Mouse (Mus musculus) stomach, embryonic 14.5 days (tissue): ENCODE measurements around the gene Tmc3. TPM values are rescaled to one million over a fixed set of nuclear protein-coding genes. Genes with fewer than 3 reads are reported as not detected.

Experiments
- ATAC-seq: fragments of 200-750 bp; cut with Nextera tagmentation; 2 replicates; pipeline ENCODE4 v1.8.0; 2017; ENCODE audit warnings: low read depth, moderate TSS enrichment; ENCODE audit not compliant: insufficient number of reproducible peaks, insufficient read depth, low FRiP score
- H3K27ac ChIP-seq: fragments of 300-500 bp; sonication (generic); 2 replicates; pipeline ENCODE4 v1.5.1; 2014; ENCODE audit warnings: mild to moderate bottlenecking, low read length, moderate library complexity, mixed read lengths
- H3K27me3 ChIP-seq: fragments of 300-500 bp; sonication (generic); 2 replicates; pipeline ENCODE4 v1.6.1; 2014; ENCODE audit warnings: low read length, control low read depth, mixed read lengths; ENCODE audit not compliant: control insufficient read depth, insufficient read depth
- H3K36me3 ChIP-seq: fragments of 300-500 bp; sonication (generic); 2 replicates; pipeline ENCODE4 v1.6.1; 2014; ENCODE audit warnings: mild to moderate bottlenecking, control low read depth, low read length, moderate library complexity, mixed read lengths; ENCODE audit not compliant: control insufficient read depth, insufficient read depth
- H3K4me1 ChIP-seq: fragments of 300-500 bp; sonication (generic); 2 replicates; pipeline ENCODE4 v1.6.1; 2014; ENCODE audit warnings: low read length, control low read depth, mixed read lengths; ENCODE audit not compliant: control insufficient read depth, insufficient read depth
- H3K4me2 ChIP-seq: fragments of 300-500 bp; sonication (generic); replicated peaks from 2 replicates; pipeline ENCODE4 v1.6.1; 2014; ENCODE audit warnings: low read depth, low read length, control low read depth
- H3K4me3 ChIP-seq: fragments of 300-500 bp; sonication (generic); 2 replicates; pipeline ENCODE4 v1.5.1; 2014; ENCODE audit warnings: low read depth, low read length, control low read depth
- H3K9ac ChIP-seq: fragments of 300-500 bp; sonication (generic); replicated peaks from 2 replicates; pipeline ENCODE4 v1.6.1; 2014; ENCODE audit warnings: low read depth, mild to moderate bottlenecking, control low read depth, low read length, moderate library complexity, mixed read lengths
- H3K9me3 ChIP-seq: fragments of 300-500 bp; sonication (generic); 2 replicates; pipeline ENCODE4 v1.6.1; 2016; ENCODE audit warnings: low read depth, low read length, control low read depth; ENCODE audit not compliant: control insufficient read depth
- WGBS: fragments of 180-500 bp; shearing (Covaris S2); extraction: QIAGEN DNeasy Blood & Tissue Kit; methylation state at CpG from one replicate; pipeline ENCODE4 v1.1.7; 2014; 5-methylcytosine and 5-hydroxymethylcytosine counted together
- polyA plus RNA-seq: library from polyadenylated mRNA; unstranded; fragments of >200 nt; fragmentation: Nextera tagmentation; extraction: Ambion mirVana; gene quantifications from 2 replicates; pipeline ENCODE4 v1.2.1, GENCODE M21; 2014

Tmc3 gene
- polyA plus RNA-seq, 1 experiment from 2014 or later, result 0.56 TPM

GRCm38 (mm10) chr7:83606796-83607195 is 22.1 kb downstream of the Tmc3 start:
- WGBS, result 98% methylated on average over 2 of the region's 2 CpGs
- Histone ChIP-seq H3K36me3 (no peaks in the 10 kb centered on the region), H3K4me3 (no peak overlapping the region)

GRCm38 (mm10) chr7:83609891-83610290 is 25.2 kb downstream of the Tmc3 start:
- Histone ChIP-seq H3K4me2 (no peak overlapping the region), H3K9me3 (no peaks in the 10 kb centered on the region), H3K4me1 (no peaks in the 10 kb centered on the region), H3K27ac (no peak overlapping the region), H3K27me3 (no peaks in the 10 kb centered on the region), H3K36me3 (no peaks in the 10 kb centered on the region), H3K4me3 (no peak overlapping the region), H3K9ac (no peak overlapping the region)
- no peak for ATAC-seq
- WGBS, result 95% methylated on average over 4 of the region's 4 CpGs

More at GRCm38 (mm10) chr7:83606796-83607195, 22.1 kb downstream of the Tmc3 start:
- Histone ChIP-seq H3K9me3 (no peaks in the 10 kb centered on the region), H3K4me2 (no peak overlapping the region), H3K27ac (no peak overlapping the region), H3K9ac (no peak overlapping the region), H3K4me1 (no peaks in the 10 kb centered on the region), H3K27me3 (no peaks in the 10 kb centered on the region)
- no peak for ATAC-seq

GRCm38 (mm10) chr7:83611886-83612285 is 27.2 kb downstream of the Tmc3 start:
- H3K9me3 ChIP-seq, result no peaks in the 10 kb centered on the region
- 67% methylated on average over 1 of the region's 1 CpGs for WGBS
- no peaks in the 10 kb centered on the region for H3K36me3 ChIP-seq
- ATAC-seq, result no peak
- no peak overlapping the region for H3K27ac ChIP-seq
- H3K9ac ChIP-seq, result no peak overlapping the region
- no peak overlapping the region for H3K4me2 ChIP-seq
- H3K4me1 ChIP-seq, result no peaks in the 10 kb centered on the region
- no peak overlapping the region for H3K4me3 ChIP-seq
- H3K27me3 ChIP-seq, result no peaks in the 10 kb centered on the region

- Histone ChIP-seq H3K4me2 (no peak overlapping the region), H3K4me1 (no peaks in the 10 kb centered on the region), H3K4me3 (no peak overlapping the region), H3K9ac (no peak overlapping the region), H3K36me3 (no peaks in the 10 kb centered on the region), H3K27me3 (no peaks in the 10 kb centered on the region), H3K9me3 (no peaks in the 10 kb centered on the region), H3K27ac (no peak overlapping the region)
- ATAC-seq, result no peak
- 83% methylated on average over 3 of the region's 3 CpGs for WGBS
Measured at GRCm38 (mm10) chr7:83615272-83615671, 30.5 kb downstream of the Tmc3 start.

- Histone ChIP-seq H3K9ac (no peak overlapping the region), H3K9me3 (no peaks in the 10 kb centered on the region), H3K4me2 (no peak overlapping the region), H3K27ac (no peak overlapping the region), H3K4me1 (no peaks in the 10 kb centered on the region), H3K27me3 (no peaks in the 10 kb centered on the region), H3K36me3 (no peaks in the 10 kb centered on the region), H3K4me3 (no peak overlapping the region)
- no peak for ATAC-seq
- WGBS, result 88% methylated on average over 8 of the region's 8 CpGs
Measured at GRCm38 (mm10) chr7:83615815-83616214, 31.1 kb downstream of the Tmc3 start.

GRCm38 (mm10) chr7:83616268-83616667 is 31.5 kb downstream of the Tmc3 start:
- H3K36me3 ChIP-seq, result no peaks in the 10 kb centered on the region
- no peak for ATAC-seq
- H3K4me1 ChIP-seq, result no peaks in the 10 kb centered on the region
- H3K9ac ChIP-seq, result no peak overlapping the region
- no peaks in the 10 kb centered on the region for H3K27me3 ChIP-seq
- no peaks in the 10 kb centered on the region for H3K9me3 ChIP-seq
- no peak overlapping the region for H3K4me3 ChIP-seq
- 79% methylated on average over 3 of the region's 3 CpGs for WGBS
- H3K4me2 ChIP-seq, result no peak overlapping the region
- no peak overlapping the region for H3K27ac ChIP-seq

- H3K4me3 ChIP-seq, result no peak overlapping the region
- no peaks in the 10 kb centered on the region for H3K4me1 ChIP-seq
- no peak overlapping the region for H3K4me2 ChIP-seq
- WGBS, result 92% methylated on average over 1 of the region's 1 CpGs
- H3K9ac ChIP-seq, result no peak overlapping the region
- H3K27me3 ChIP-seq, result no peaks in the 10 kb centered on the region
- H3K27ac ChIP-seq, result no peak overlapping the region
- no peaks in the 10 kb centered on the region for H3K36me3 ChIP-seq
- no peaks in the 10 kb centered on the region for H3K9me3 ChIP-seq
- no peak for ATAC-seq
Measured at GRCm38 (mm10) chr7:83618709-83619108, 34.0 kb downstream of the Tmc3 start.

GRCm38 (mm10) chr7:83622582-83622981 is 37.9 kb downstream of the Tmc3 start:
- no peak overlapping the region for H3K27ac ChIP-seq
- WGBS, result 83% methylated on average over 6 of the region's 6 CpGs
- no peak overlapping the region for H3K4me3 ChIP-seq
- no peak overlapping the region for H3K9ac ChIP-seq
- H3K9me3 ChIP-seq, result no peaks in the 10 kb centered on the region
- no peaks in the 10 kb centered on the region for H3K36me3 ChIP-seq
- H3K4me2 ChIP-seq, result no peak overlapping the region
- no peaks in the 10 kb centered on the region for H3K27me3 ChIP-seq
- ATAC-seq, result no peak
- no peaks in the 10 kb centered on the region for H3K4me1 ChIP-seq

GRCm38 (mm10) chr7:83624065-83624464 is 39.3 kb downstream of the Tmc3 start:
- 82% methylated on average over 1 of the region's 1 CpGs for WGBS
- Histone ChIP-seq H3K4me1 (no peaks in the 10 kb centered on the region), H3K27me3 (no peaks in the 10 kb centered on the region), H3K4me2 (no peak overlapping the region), H3K4me3 (no peak overlapping the region), H3K9me3 (no peaks in the 10 kb centered on the region), H3K27ac (no peak overlapping the region), H3K9ac (no peak overlapping the region), H3K36me3 (no peaks in the 10 kb centered on the region)
- no peak for ATAC-seq
